Mouse (Mus musculus) stomach, postnatal 0 days (tissue): ENCODE data around the gene Fxyd7. TPM values are rescaled to one million over a fixed set of nuclear protein-coding genes. Genes with fewer than 3 reads are reported as not detected.

Source experiments
- ATAC-seq: fragments of 200-750 bp; cut with Nextera tagmentation; 2 replicates; pipeline ENCODE4 v1.8.0; 2017; ENCODE audit not compliant: low FRiP score, low TSS enrichment
- DNase-seq: peaks from one replicate; pipeline ENCODE4 v3.0.0-alpha.2; 2016; ENCODE audit warnings: low spot score
- H3K27ac ChIP-seq: fragments of 300-500 bp; sonication (generic); replicated peaks from 2 replicates; pipeline ENCODE4 v1.5.1; 2014; ENCODE audit warnings: mild to moderate bottlenecking, control low read depth
- H3K27me3 ChIP-seq: fragments of 300-500 bp; sonication (generic); 2 replicates; pipeline ENCODE4 v1.6.1; 2014; ENCODE audit warnings: low read length; ENCODE audit not compliant: control insufficient read depth, insufficient read depth
- H3K36me3 ChIP-seq: fragments of 300-500 bp; sonication (generic); 2 replicates; pipeline ENCODE4 v1.6.1; 2014; ENCODE audit warnings: low read length, mixed read lengths; ENCODE audit not compliant: control insufficient read depth, insufficient read depth
- H3K4me1 ChIP-seq: fragments of 300-500 bp; sonication (generic); replicated peaks from 2 replicates; pipeline ENCODE4 v1.6.1; 2014; ENCODE audit warnings: antibody characterized with exemption; ENCODE audit not compliant: control insufficient read depth, insufficient read depth
- H3K4me2 ChIP-seq: fragments of 300-500 bp; sonication (generic); replicated peaks from 2 replicates; pipeline ENCODE4 v1.6.1; 2014; ENCODE audit warnings: low read depth, mild to moderate bottlenecking, control low read depth, moderate library complexity
- H3K4me3 ChIP-seq: fragments of 300-500 bp; sonication (generic); 2 replicates; pipeline ENCODE4 v1.5.1; 2014; ENCODE audit warnings: low read depth, low read length, control low read depth
- H3K9ac ChIP-seq: fragments of 300-500 bp; sonication (generic); 2 replicates; pipeline ENCODE4 v1.6.1; 2014; ENCODE audit warnings: mild to moderate bottlenecking, low read length, control low read depth, mixed read lengths
- H3K9me3 ChIP-seq: fragments of 300-500 bp; sonication (generic); 2 replicates; pipeline ENCODE4 v1.6.1; 2016; ENCODE audit warnings: low read length; ENCODE audit not compliant: control insufficient read depth
- CTCF ChIP-seq: IDR thresholded peaks from 2 replicates; pipeline ENCODE4 v1.5.1; 2016; ENCODE audit warnings: antibody characterized with exemption, low read depth, mild to moderate bottlenecking, moderate library complexity
- EP300 ChIP-seq: optimal IDR thresholded peaks from 2 replicates; pipeline ENCODE3; 2016; ENCODE audit warnings: antibody characterized with exemption
- WGBS: fragments of 180-500 bp; shearing (Covaris S2); extraction: QIAGEN DNeasy Blood & Tissue Kit; methylation state at CpG from one replicate; pipeline ENCODE4 v1.1.7; 2014; 5-methylcytosine and 5-hydroxymethylcytosine counted together
- microRNA-seq: library from miRNA; unstranded; fragments of <30 nt; microRNA quantifications from one replicate; pipeline ENCODE4, GENCODE M21; 2016
- polyA plus RNA-seq: library from polyadenylated mRNA; unstranded; fragments of >200 nt; fragmentation: Nextera tagmentation; extraction: Ambion mirVana; gene quantifications from 2 replicates; pipeline ENCODE4 v1.2.1, GENCODE M21; 2015

Fxyd7 gene
- polyA plus RNA-seq, 1 experiment from 2014 or later = 19.9 TPM

GRCm38 (mm10) chr7:31008175-31008574 lies 43.1 kb downstream of the Fxyd7 start:
- no peak overlapping the region for H3K27ac ChIP-seq
- no peak overlapping the region for H3K4me3 ChIP-seq
- H3K36me3 ChIP-seq = no peaks in the 10 kb centered on the region
- H3K9ac ChIP-seq = no peak overlapping the region
- DNase-seq (no peak), ATAC-seq (no peak)
- H3K4me2 ChIP-seq = no peak overlapping the region
- H3K4me1 ChIP-seq = no peaks in the 10 kb centered on the region
- H3K9me3 ChIP-seq = no peaks in the 10 kb centered on the region
- 69% methylated on average over 1 of the region's 1 CpGs for WGBS
- no peak for TF ChIP-seq EP300
- no peak for TF ChIP-seq CTCF
- no peaks in the 10 kb centered on the region for H3K27me3 ChIP-seq

DNA sequence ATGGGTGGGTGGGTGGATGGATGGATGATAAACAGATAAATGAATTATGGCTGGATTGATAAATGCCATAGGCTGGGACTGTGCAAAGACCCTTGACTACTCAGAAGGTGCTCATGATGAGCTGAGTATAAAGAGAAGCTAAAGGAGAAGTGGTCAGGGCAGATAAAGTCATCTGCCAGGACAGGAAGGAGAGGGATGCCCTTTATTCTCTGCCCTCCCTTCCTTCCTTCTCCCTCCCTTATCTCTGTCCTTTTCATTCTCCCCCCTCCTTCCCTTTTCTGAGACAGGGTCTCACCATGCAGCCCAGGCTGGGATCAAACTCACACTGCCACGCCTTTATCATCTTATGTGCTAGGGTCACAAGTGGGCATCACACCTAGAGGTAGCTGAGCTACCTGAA lies 43.5 kb downstream of the Fxyd7 start:
- ATAC-seq (no peak), DNase-seq (no peak)
- H3K27me3 ChIP-seq = no peaks in the 10 kb centered on the region
- WGBS = 83% methylated on average over 1 of the region's 1 CpGs
- no peak overlapping the region for H3K4me3 ChIP-seq
- no peaks in the 10 kb centered on the region for H3K36me3 ChIP-seq
- no peak overlapping the region for H3K27ac ChIP-seq
- H3K4me1 ChIP-seq = no peaks in the 10 kb centered on the region
- no peaks in the 10 kb centered on the region for H3K9me3 ChIP-seq
- TF ChIP-seq CTCF (no peak), EP300 (no peak)
- H3K9ac ChIP-seq = no peak overlapping the region
- no peak overlapping the region for H3K4me2 ChIP-seq

GRCm38 (mm10) chr7:31002650-31003049 lies 48.6 kb downstream of the Fxyd7 start:
- no peak overlapping the region for H3K9ac ChIP-seq
- H3K9me3 ChIP-seq = no peaks in the 10 kb centered on the region
- 0 out of 2 replicates have a peak overlapping the region, but pooled peaks have one; percentile 5 for H3K27ac ChIP-seq
- 61% methylated on average over 8 of the region's 8 CpGs for WGBS
- TF ChIP-seq EP300 (no peak), CTCF (no peak)
- no peaks in the 10 kb centered on the region for H3K36me3 ChIP-seq
- peak; percentile 64 for ATAC-seq
- no peaks in the 10 kb centered on the region for H3K27me3 ChIP-seq
- no peak overlapping the region for H3K4me3 ChIP-seq
- H3K4me2 ChIP-seq = no peak overlapping the region
- peaks cover 6% of the 10 kb centered on the region; the same call in 1 of the 2 replicates for H3K4me1 ChIP-seq
- DNase-seq = no peak

GRCm38 (mm10) chr7:31000505-31001020 lies 50.7 kb downstream of the Fxyd7 start:
- DNase-seq (peak; percentile 53), ATAC-seq (peak; percentile 75)
- Histone ChIP-seq H3K27me3 (no peaks in the 10 kb centered on the region), H3K27ac (no peak overlapping the region), H3K4me3 (no peak overlapping the region), H3K36me3 (no peaks in the 10 kb centered on the region), H3K9me3 (no peaks in the 10 kb centered on the region), H3K9ac (peak overlapping the region; percentile 35; the same call in 1 of the 2 replicates), H3K4me2 (no peak overlapping the region), H3K4me1 (peaks cover 6% of the 10 kb centered on the region; the same call in 1 of the 2 replicates)
- WGBS = 6% methylated on average over 7 of the region's 7 CpGs
- TF ChIP-seq EP300 (no peak), CTCF (no peak)

DNA sequence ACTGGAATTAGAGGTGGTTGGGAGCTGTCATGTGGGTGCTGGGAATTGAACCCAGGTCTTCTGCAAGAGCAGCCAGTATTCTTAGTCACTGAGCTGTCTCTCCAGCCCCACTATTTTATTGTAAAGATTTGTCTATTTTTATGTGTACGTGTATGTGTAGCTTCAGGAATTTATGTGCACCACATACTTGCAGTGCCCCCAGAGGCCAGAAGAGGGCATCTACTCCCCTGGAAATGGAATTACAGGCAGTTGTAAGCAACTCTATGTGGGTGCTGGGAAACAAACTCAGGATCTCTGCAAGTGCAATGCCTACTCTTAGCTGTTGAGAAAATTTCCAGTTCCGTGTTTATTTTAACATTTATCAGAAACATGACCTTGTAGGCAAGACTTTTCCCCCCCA lies 54.8 kb downstream of the Fxyd7 start:
- H3K36me3 ChIP-seq = no peaks in the 10 kb centered on the region
- H3K4me3 ChIP-seq = no peak overlapping the region
- 92% methylated on average over 2 of the region's 2 CpGs for WGBS
- peak; percentile 33 for TF ChIP-seq CTCF
- no peak for TF ChIP-seq EP300
- H3K9me3 ChIP-seq = no peaks in the 10 kb centered on the region
- ATAC-seq = no peak
- H3K27ac ChIP-seq = no peak overlapping the region
- H3K4me1 ChIP-seq = peaks cover 6% of the 10 kb centered on the region; the same call in 1 of the 2 replicates
- no peak overlapping the region for H3K4me2 ChIP-seq
- no peaks in the 10 kb centered on the region for H3K27me3 ChIP-seq
- DNase-seq = no peak
- no peak overlapping the region for H3K9ac ChIP-seq

DNA sequence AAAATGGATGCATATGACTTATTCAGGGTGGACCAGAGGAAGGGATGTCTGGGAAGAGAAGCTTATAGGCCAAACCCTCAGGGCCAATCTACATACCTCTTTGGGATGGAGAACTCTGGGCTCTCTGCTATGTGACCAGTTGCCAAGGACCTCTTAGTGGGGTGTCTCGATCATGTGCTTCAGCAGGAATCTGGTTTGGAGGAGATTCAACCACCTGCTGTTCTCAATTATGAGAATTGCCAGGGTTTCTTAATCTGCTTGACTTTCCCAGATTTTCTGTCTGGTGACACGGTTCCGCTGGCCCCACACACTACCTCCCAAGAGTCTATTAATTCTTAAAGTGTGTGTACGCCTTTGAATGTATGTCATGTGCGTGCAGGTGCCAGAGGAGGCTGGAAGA lies 57.3 kb downstream of the Fxyd7 start:
- Histone ChIP-seq H3K9ac (no peak overlapping the region), H3K27me3 (no peaks in the 10 kb centered on the region), H3K4me1 (no peaks in the 10 kb centered on the region), H3K36me3 (no peaks in the 10 kb centered on the region), H3K4me3 (no peak overlapping the region), H3K4me2 (no peak overlapping the region), H3K9me3 (no peaks in the 10 kb centered on the region), H3K27ac (no peak overlapping the region)
- no peak for DNase-seq
- WGBS = 86% methylated on average over 5 of the region's 5 CpGs
- no peak for ATAC-seq
- TF ChIP-seq CTCF (no peak), EP300 (no peak)

Small RNA genes lying within 50 kb of the gene (microRNA-seq; reads per million reads assigned to microRNA genes)
- not detected for gene Mir7050

Other genes starting within 250 kb of the Fxyd7 start
- gene Ffar2, start 227.7 kb downstream of the Fxyd7 start, polyA plus RNA-seq = 1.7 TPM in 2 replicates
- 0.22 and 0.30 TPM in 2 replicates for gene Ffar3, start 195.3 kb downstream of the Fxyd7 start, polyA plus RNA-seq
- 0.04 and 0.06 TPM in 2 replicates for gene Ffar1, start 189.9 kb downstream of the Fxyd7 start, polyA plus RNA-seq
- 0.05 and 0.07 TPM in 2 replicates for gene Cd22, start 171.1 kb downstream of the Fxyd7 start, polyA plus RNA-seq
- gene Mag, start 136.6 kb downstream of the Fxyd7 start, polyA plus RNA-seq = 0.33 and 0.36 TPM in 2 replicates
- gene Hamp2, start 126.8 kb downstream of the Fxyd7 start, polyA plus RNA-seq = 0.52 and 0.54 TPM in 2 replicates
- gene Hamp, start 107.4 kb downstream of the Fxyd7 start, polyA plus RNA-seq = 0.45 and 1.6 TPM in 2 replicates
- 12.0 and 14.2 TPM in 2 replicates for gene Usf2, start 94.7 kb downstream of the Fxyd7 start, polyA plus RNA-seq
- 101 and 111 TPM in 2 replicates for gene Lsr, start 78.0 kb downstream of the Fxyd7 start, polyA plus RNA-seq
- 5.3 and 5.7 TPM in 2 replicates for gene Fam187b, start 77.7 kb downstream of the Fxyd7 start, polyA plus RNA-seq
- gene Fxyd5, start 9.0 kb downstream of the Fxyd7 start, polyA plus RNA-seq = 13.3 and 16.0 TPM in 2 replicates
- gene Fxyd1, start 5.7 kb upstream of the Fxyd7 start, polyA plus RNA-seq = 177 and 187 TPM in 2 replicates
- gene Lgi4, start 7.9 kb upstream of the Fxyd7 start, polyA plus RNA-seq = 0.46 and 0.87 TPM in 2 replicates
- 1,122 and 1,152 TPM in 2 replicates for gene Fxyd3, start 25.2 kb upstream of the Fxyd7 start, polyA plus RNA-seq
- gene Hpn, start 63.8 kb upstream of the Fxyd7 start, polyA plus RNA-seq = 17.9 and 21.7 TPM in 2 replicates
- gene Scn1b, start 75.5 kb upstream of the Fxyd7 start, polyA plus RNA-seq = 2.3 and 2.5 TPM in 2 replicates
- gene Gramd1a, start 104.4 kb upstream of the Fxyd7 start, polyA plus RNA-seq = 14.4 and 17.4 TPM in 2 replicates
- gene Scgb2b2, start 239.0 kb upstream of the Fxyd7 start, polyA plus RNA-seq = not detected in 2 replicates
- not detected in 2 replicates for gene Scgb1b2, start 240.4 kb upstream of the Fxyd7 start, polyA plus RNA-seq